8 mouse cellular contexts compared by ENCODE assay signal in the genomic region with DNA sequence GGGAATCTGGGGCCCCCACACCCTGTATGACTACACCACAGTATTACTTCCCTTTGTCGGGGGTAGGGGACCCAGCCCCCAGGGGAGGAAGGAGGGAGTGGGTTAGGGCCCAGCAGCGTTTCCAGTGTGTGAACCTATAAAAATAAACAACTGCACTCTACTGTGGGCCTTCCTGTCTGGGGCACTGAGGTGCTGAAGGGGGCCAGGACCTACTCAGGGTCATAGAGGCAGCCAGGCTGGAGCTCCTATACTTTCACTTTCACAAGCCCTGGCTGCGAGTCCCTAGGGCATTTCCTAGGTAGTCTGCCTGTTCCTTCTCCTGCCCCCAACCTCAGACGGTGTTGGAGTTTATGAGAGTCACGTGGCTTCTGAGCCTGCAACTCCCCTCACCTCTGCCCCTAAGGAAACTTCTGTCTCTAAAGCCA. TPM values are rescaled to one million over a fixed set of nuclear protein-coding genes. Genes with fewer than 3 reads are reported as not detected.
DNase-seq lines count a peak whose midpoint lies in the region; ATAC-seq and TF ChIP-seq lines count a peak whose summit lies in the region.

No protein-coding gene starts in this region.

- intact Hi-C loops in gastrocnemius, postnatal 14 days (cut with DNase I; ENCODE audit: low total_unique reads) = no loop called here

- H3K9me3 ChIP-seq in heart, postnatal 0 days (replicated peaks; ENCODE audit: control insufficient read depth, low read length) = no peaks in the 10 kb centered on the region
- no peaks in the 10 kb centered on the region for H3K9me3 ChIP-seq in liver, embryonic 11.5 days (ENCODE audit: control insufficient read depth, low read length)
- H3K9me3 ChIP-seq in midbrain, embryonic 13.5 days = no peaks in the 10 kb centered on the region

- ATAC-seq in heart, postnatal 0 days (ENCODE audit: insufficient read depth, low read depth) = peak; percentile 15; the same call in 1 of the 2 replicates
- ATAC-seq in liver, embryonic 11.5 days (replicated peaks; ENCODE audit: low FRiP score) = peak; percentile 38; the same call in 1 of the 2 replicates
- no peak for ATAC-seq in midbrain, embryonic 13.5 days

- no peak for TF ChIP-seq EP300 in heart, postnatal 0 days (IDR thresholded peaks at IDR 0.05; ENCODE audit: low read depth)

- H3K9ac ChIP-seq in heart, postnatal 0 days (replicated peaks; ENCODE audit: low read depth, low read length) = no peak overlapping the region
- H3K9ac ChIP-seq in liver, embryonic 11.5 days (ENCODE audit: low read depth, low read length) = peak overlapping the region; percentile 52
- no peak overlapping the region for H3K9ac ChIP-seq in midbrain, embryonic 13.5 days (replicated peaks)

- H3K4me1 ChIP-seq in heart, postnatal 0 days (ENCODE audit: control insufficient read depth, insufficient read depth) = peaks cover 11% of the 10 kb centered on the region
- peaks cover 17% of the 10 kb centered on the region for H3K4me1 ChIP-seq in liver, embryonic 11.5 days (replicated peaks; ENCODE audit: control insufficient read depth, insufficient read depth, low read length)
- H3K4me1 ChIP-seq in midbrain, embryonic 13.5 days (replicated peaks) = no peaks in the 10 kb centered on the region

- H3K4me3 ChIP-seq in heart, postnatal 0 days (ENCODE audit: low read depth, low read length) = no peak overlapping the region
- H3K4me3 ChIP-seq in liver, embryonic 11.5 days (ENCODE audit: low read depth, low read length) = peak overlapping the region; percentile 11; the same call in 1 of the 2 replicates
- no peak overlapping the region for H3K4me3 ChIP-seq in midbrain, embryonic 13.5 days (replicated peaks)

- peak; percentile 66 for DNase-seq in thymus, postnatal 0 days (ENCODE audit: low spot score)
- DNase-seq in thymus, adult 18-20 months = no peak
- no peak for DNase-seq in heart, postnatal 0 days (ENCODE audit: low spot score)
- DNase-seq in liver, embryonic 11.5 days (ENCODE audit: low spot score) = no peak
- DNase-seq in splenic B cell, adult 2 months (ENCODE audit: low read depth, low spot score) = peak; percentile 75
- no peak for DNase-seq in embryo, embryonic 10.5 days (ENCODE audit: low spot score)
- no peak for DNase-seq in gastrocnemius, postnatal 14 days

- TF ChIP-seq CTCF in heart, postnatal 0 days (IDR thresholded peaks at IDR 0.05; ENCODE audit: low read depth) = no peak

- H3K27me3 ChIP-seq in heart, postnatal 0 days (ENCODE audit: control insufficient read depth, insufficient read depth, low read length) = no peaks in the 10 kb centered on the region
- H3K27me3 ChIP-seq in liver, embryonic 11.5 days (replicated peaks; ENCODE audit: control insufficient read depth, insufficient read depth, low read length) = no peaks in the 10 kb centered on the region
- H3K27me3 ChIP-seq in splenic B cell, adult 2 months (ENCODE audit: control insufficient read depth, insufficient read depth, low read length, poor library complexity, severe bottlenecking) = no peaks in the 10 kb centered on the region
- no peaks in the 10 kb centered on the region for H3K27me3 ChIP-seq in midbrain, embryonic 13.5 days

- peak overlapping the region; percentile 58; the same call in 1 of the 2 replicates for H3K27ac ChIP-seq in heart, postnatal 0 days (ENCODE audit: low read depth)
- peak overlapping the region; percentile 58 for H3K27ac ChIP-seq in liver, embryonic 11.5 days (ENCODE audit: low read depth, low read length)
- no peak overlapping the region; the same call in 1 of the 2 replicates for H3K27ac ChIP-seq in midbrain, embryonic 13.5 days

- H3K4me2 ChIP-seq in heart, postnatal 0 days (ENCODE audit: low read depth, low read length) = no peak overlapping the region; the same call in 1 of the 2 replicates
- peak overlapping the region; percentile 48 for H3K4me2 ChIP-seq in liver, embryonic 11.5 days
- no peak overlapping the region for H3K4me2 ChIP-seq in midbrain, embryonic 13.5 days (replicated peaks)

- peaks cover 62% of the 10 kb centered on the region for H3K36me3 ChIP-seq in heart, postnatal 0 days (replicated peaks; ENCODE audit: control insufficient read depth, insufficient read depth, low read length)
- H3K36me3 ChIP-seq in liver, embryonic 11.5 days (ENCODE audit: control insufficient read depth, insufficient read depth, low read length) = peaks cover 23% of the 10 kb centered on the region
- H3K36me3 ChIP-seq in splenic B cell, adult 2 months (ENCODE audit: control insufficient read depth, insufficient read depth, low read length, poor library complexity, severe bottlenecking) = peaks cover 13% of the 10 kb centered on the region
- peaks cover 94% of the 10 kb centered on the region for H3K36me3 ChIP-seq in midbrain, embryonic 13.5 days

- WGBS in heart, postnatal 0 days = 52% methylated on average over 5 of the region's 5 CpGs
- 33% methylated on average over 5 of the region's 5 CpGs for WGBS in liver, embryonic 11.5 days
- WGBS in midbrain, embryonic 13.5 days = 83% methylated on average over 5 of the region's 5 CpGs

RNA-seq across cellular contexts. Expression of gene Aip, which starts 11.8 kb away (rescaled TPM):
- 114 TPM in 2 replicates for polyA plus RNA-seq in thymus, postnatal 0 days (2015; fragmentation: Nextera tagmentation; extraction: Ambion mirVana)
- total RNA-seq in heart, postnatal 0 days (2014; rRNA removed; ENCODE audit: low replicate concordance) = 21.4 and 23.8 TPM in 2 replicates
- 61.7 and 66.2 TPM in 2 replicates for polyA plus RNA-seq in heart, postnatal 0 days (2015; fragmentation: Nextera tagmentation; extraction: Ambion mirVana)
- 56.2 and 61.8 TPM in 2 replicates for polyA plus RNA-seq in liver, embryonic 11.5 days (2014; fragmentation: Nextera tagmentation; extraction: Ambion mirVana)
- total RNA-seq in gastrocnemius, postnatal 14 days (2021) = 10 to 100 TPM; 51.4 to 57.9 TPM
- polyA plus RNA-seq in midbrain, embryonic 13.5 days (2015; fragmentation: Nextera tagmentation; extraction: Ambion mirVana) = 79.8 and 80.9 TPM in 2 replicates

RNA-seq across cellular contexts. Expression of gene Pitpnm1, which starts 14.0 kb away (rescaled TPM):
- 37.1 and 45.6 TPM in 2 replicates for polyA plus RNA-seq in thymus, postnatal 0 days (2015; fragmentation: Nextera tagmentation; extraction: Ambion mirVana)
- total RNA-seq in heart, postnatal 0 days (2014; rRNA removed; ENCODE audit: low replicate concordance) = 26.2 and 47.3 TPM in 2 replicates
- 17.9 and 21.9 TPM in 2 replicates for polyA plus RNA-seq in heart, postnatal 0 days (2015; fragmentation: Nextera tagmentation; extraction: Ambion mirVana)
- 7.2 and 8.0 TPM in 2 replicates for polyA plus RNA-seq in liver, embryonic 11.5 days (2014; fragmentation: Nextera tagmentation; extraction: Ambion mirVana)
- 1 to 10 TPM; 3.7 to 4.2 TPM for total RNA-seq in gastrocnemius, postnatal 14 days (2021)
- polyA plus RNA-seq in midbrain, embryonic 13.5 days (2015; fragmentation: Nextera tagmentation; extraction: Ambion mirVana) = 45.0 and 45.9 TPM in 2 replicates

RNA-seq across cellular contexts. Expression of gene Cdk2ap2, which starts 16.8 kb away (rescaled TPM):
- polyA plus RNA-seq in thymus, postnatal 0 days (2015; fragmentation: Nextera tagmentation; extraction: Ambion mirVana) = 179 and 208 TPM in 2 replicates
- 63.2 and 67.3 TPM in 2 replicates for total RNA-seq in heart, postnatal 0 days (2014; rRNA removed; ENCODE audit: low replicate concordance)
- polyA plus RNA-seq in heart, postnatal 0 days (2015; fragmentation: Nextera tagmentation; extraction: Ambion mirVana) = 46.8 and 59.6 TPM in 2 replicates
- polyA plus RNA-seq in liver, embryonic 11.5 days (2014; fragmentation: Nextera tagmentation; extraction: Ambion mirVana) = 121 and 135 TPM in 2 replicates
- total RNA-seq in gastrocnemius, postnatal 14 days (2021) = 10 to 100 TPM; 17.3 to 17.5 TPM
- polyA plus RNA-seq in midbrain, embryonic 13.5 days (2015; fragmentation: Nextera tagmentation; extraction: Ambion mirVana) = 78.7 and 82.1 TPM in 2 replicates

RNA-seq across cellular contexts. Expression of gene Gpr152, which starts 25.8 kb away (rescaled TPM):
- 0.03 TPM in 1 of 2 replicates, not detected in the other for polyA plus RNA-seq in thymus, postnatal 0 days (2015; fragmentation: Nextera tagmentation; extraction: Ambion mirVana)
- not detected in 2 replicates for total RNA-seq in heart, postnatal 0 days (2014; rRNA removed; ENCODE audit: low replicate concordance)
- polyA plus RNA-seq in heart, postnatal 0 days (2015; fragmentation: Nextera tagmentation; extraction: Ambion mirVana) = 0.03 TPM in 2 replicates
- polyA plus RNA-seq in liver, embryonic 11.5 days (2014; fragmentation: Nextera tagmentation; extraction: Ambion mirVana) = not detected in 2 replicates
- total RNA-seq in gastrocnemius, postnatal 14 days (2021) = not detected
- 0.05 and 0.08 TPM in 2 replicates for polyA plus RNA-seq in midbrain, embryonic 13.5 days (2015; fragmentation: Nextera tagmentation; extraction: Ambion mirVana)

RNA-seq across cellular contexts. Expression of gene Cabp4, which starts 30.0 kb away (rescaled TPM):
- polyA plus RNA-seq in thymus, postnatal 0 days (2015; fragmentation: Nextera tagmentation; extraction: Ambion mirVana) = 0.48 and 0.58 TPM in 2 replicates
- total RNA-seq in heart, postnatal 0 days (2014; rRNA removed; ENCODE audit: low replicate concordance) = not detected in 2 replicates
- 0.07 and 0.11 TPM in 2 replicates for polyA plus RNA-seq in heart, postnatal 0 days (2015; fragmentation: Nextera tagmentation; extraction: Ambion mirVana)
- polyA plus RNA-seq in liver, embryonic 11.5 days (2014; fragmentation: Nextera tagmentation; extraction: Ambion mirVana) = 0.21 TPM in 1 of 2 replicates, not detected in the other
- under 1 TPM in 1 of 2 experiments, not detected in 1; 0.14 TPM for total RNA-seq in gastrocnemius, postnatal 14 days (2021)
- 0.19 and 0.34 TPM in 2 replicates for polyA plus RNA-seq in midbrain, embryonic 13.5 days (2015; fragmentation: Nextera tagmentation; extraction: Ambion mirVana)

Comparison
In these comparisons a context has a peak if more than half of its experiments do, and no peak if none do; other contexts are left out.
1. DNase-seq: peak in thymus, postnatal 0 days (single experiment) and splenic B cell, adult 2 months (single experiment); none in thymus, adult 18-20 months (0 of 2), heart, postnatal 0 days (single experiment), liver, embryonic 11.5 days (single experiment), embryo, embryonic 10.5 days (single experiment) and gastrocnemius, postnatal 14 days (single experiment).